Mouse (Mus musculus): Measurements from ENCODE around the gene Dnmt3a.

DNA sequence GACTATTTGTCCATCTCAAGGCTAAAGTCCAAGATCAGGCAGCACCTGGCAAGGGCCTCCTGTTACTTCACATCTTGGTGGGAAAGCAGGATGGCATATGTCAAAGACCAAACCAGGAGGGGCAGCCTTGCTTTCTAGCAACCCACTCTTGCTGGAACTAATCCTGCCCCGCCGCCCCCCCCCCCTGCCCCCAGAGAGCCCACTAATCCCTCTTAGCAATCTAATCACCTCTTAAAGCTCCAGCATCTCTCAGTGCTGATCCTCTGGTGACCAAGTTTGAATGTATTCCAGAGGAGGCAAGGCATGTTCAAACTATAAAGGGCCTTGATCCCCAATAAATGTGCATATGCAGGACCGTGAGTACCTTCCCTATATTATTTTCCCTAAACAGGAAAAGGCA, 18.8 kb upstream of the Dnmt3a start:
- TF ChIP-seq CTCF (IDR thresholded peaks at IDR 0.05; ENCODE audit: control insufficient read depth, insufficient read depth, insufficient read length): no peak
- TF ChIP-seq MYOG (IDR thresholded peaks at IDR 0.05; ENCODE audit: control insufficient read depth, extremely low read depth, insufficient read length): no peak

All from C2C12 (cell line).